Mouse (Mus musculus) forelimb bud, embryonic 11.5 days (tissue): ENCODE measurements around the gene March8.

Source experiments
- DNase-seq: peaks from one replicate; pipeline ENCODE4 v3.0.0-alpha.2; 2012; ENCODE audit warnings: low read depth, low spot score

The March8 gene

GRCm38 (mm10) chr6:116407956-116408657, 70.3 kb downstream of the March8 start:
- no peak for DNase-seq

GRCm38 (mm10) chr6:116410436-116410835, 72.6 kb downstream of the March8 start:
- no peak for DNase-seq

GRCm38 (mm10) chr6:116411716-116412115, 73.9 kb downstream of the March8 start:
- no peak for DNase-seq

- DNase-seq = no peak
These were observed 74.9 kb downstream of the March8 start for GRCm38 (mm10) chr6:116412546-116413325.

GRCm38 (mm10) chr6:116415126-116415676, 77.4 kb downstream of the March8 start:
- DNase-seq = no peak

GRCm38 (mm10) chr6:116416000-116416552, 78.3 kb downstream of the March8 start:
- DNase-seq = no peak

GRCm38 (mm10) chr6:116417518-116418315, 79.9 kb downstream of the March8 start:
- DNase-seq = no peak

GRCm38 (mm10) chr6:116418487-116418886, 80.7 kb downstream of the March8 start:
- no peak for DNase-seq

- no peak for DNase-seq
These were observed 81.9 kb downstream of the March8 start for GRCm38 (mm10) chr6:116419699-116420098.

- DNase-seq = no peak
These were observed 82.4 kb downstream of the March8 start for GRCm38 (mm10) chr6:116420271-116420670.

GRCm38 (mm10) chr6:116422991-116423390, 85.2 kb downstream of the March8 start:
- DNase-seq = no peak

GRCm38 (mm10) chr6:116423664-116424063, 85.8 kb downstream of the March8 start:
- DNase-seq = no peak

GRCm38 (mm10) chr6:116427552-116427951, 89.7 kb downstream of the March8 start:
- no peak for DNase-seq

- no peak for DNase-seq
These were observed 90.5 kb downstream of the March8 start for GRCm38 (mm10) chr6:116428282-116428681.

GRCm38 (mm10) chr6:116438864-116439263, 101.0 kb downstream of the March8 start:
- DNase-seq = no peak

- DNase-seq = no peak
These were observed 101.7 kb downstream of the March8 start for GRCm38 (mm10) chr6:116439531-116439930.

GRCm38 (mm10) chr6:116440447-116440846, 102.6 kb downstream of the March8 start:
- no peak for DNase-seq

GRCm38 (mm10) chr6:116440849-116441248, 103.0 kb downstream of the March8 start:
- DNase-seq = no peak

- DNase-seq = no peak
These were observed 118.0 kb downstream of the March8 start for GRCm38 (mm10) chr6:116455781-116456180.

- no peak for DNase-seq
These were observed 118.7 kb downstream of the March8 start for GRCm38 (mm10) chr6:116456482-116456881.

- DNase-seq = no peak
These were observed 120.9 kb downstream of the March8 start for GRCm38 (mm10) chr6:116458728-116459127.
